Mouse (Mus musculus): ENCODE results near the gene Olfr1463.

Gene Olfr1463

GRCm38 (mm10) chr19:13231028-13231427 lies at the start of gene Olfr1463:
TSS of gene Olfr1463 (plus strand) at chr19:13231328.
- DNase-seq, result no peak

- no peak for DNase-seq
These were observed 45.7 kb upstream of the Olfr1463 start, which contains the start of gene Olfr1462 for GRCm38 (mm10) chr19:13185434-13185833. TSS of gene Olfr1462 (plus strand) at chr19:13185734.

GRCm38 (mm10) chr19:13221666-13222065 lies 9.5 kb upstream of the Olfr1463 start:
- DNase-seq, result no peak

Measured in kidney, adult 8-10 months (tissue).